Mouse (Mus musculus): ENCODE results near the gene Sobp. TPM values are rescaled to one million over a fixed set of nuclear protein-coding genes. Genes with fewer than 3 reads are reported as not detected.

The Sobp gene
- polyA plus RNA-seq, 2 experiments, result 0.01 TPM; not detected in 1

DNA sequence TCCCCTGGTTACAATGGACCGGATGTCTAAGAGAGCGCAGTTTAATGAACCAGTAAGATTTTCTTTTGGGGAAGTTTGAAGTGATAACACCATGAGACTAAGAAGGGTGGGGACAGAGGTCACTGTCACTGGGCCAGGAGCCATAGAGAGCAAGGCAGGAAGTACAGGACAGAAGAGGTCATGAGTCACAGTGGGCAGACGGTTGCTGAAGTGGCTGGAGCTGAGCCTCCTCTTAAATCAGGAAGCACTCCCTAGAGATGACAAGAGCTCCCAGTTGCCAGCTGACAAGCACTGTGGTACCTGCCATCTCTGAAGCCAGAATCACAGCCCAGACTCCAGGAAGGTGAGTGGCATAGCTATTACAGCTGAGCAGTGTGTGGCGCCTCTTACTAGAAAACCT is 139.5 kb downstream of the Sobp start:
- peak in 1 of 3 experiments; percentile 9 for DNase-seq (ENCODE audit: low read depth in 3 of 3, low spot score in 3 of 3)
- Histone ChIP-seq H3K4me1 (replicated peaks; ENCODE audit: control insufficient read depth in 2 of 2, insufficient read depth in 2 of 2, low read length in 1 of 2) (peaks cover 0 to 2% of the 10 kb centered on the region in 2 experiments; a peak in 1 of 4 replicates), H3K9ac (replicated peaks) (no peak overlapping the region), H3K36me3 (replicated peaks; ENCODE audit: control insufficient read depth, insufficient read depth, low read depth) (no peaks in the 10 kb centered on the region), H3K4me2 (ENCODE audit: low read depth) (no peak overlapping the region), H3K27ac (no peak overlapping the region), H3K4me3 (ENCODE audit: insufficient read depth in 1 of 2, low read depth in 2 of 2, low read length in 2 of 2) (no peak overlapping the region), H3K27me3 (ENCODE audit: control insufficient read depth, insufficient read depth, low read length) (no peaks in the 10 kb centered on the region), H3K9me3 (ENCODE audit: control insufficient read depth, low read length) (no peaks in the 10 kb centered on the region)
- TF ChIP-seq EP300 (IDR thresholded peaks at IDR 0.05; ENCODE audit: low read depth) (no peak), CTCF (IDR thresholded peaks at IDR 0.05; ENCODE audit: low read depth) (no peak)
- ATAC-seq (ENCODE audit: insufficient read depth), result no peak
- whole genome bisulfite sequencing (ENCODE audit: insufficient replicate concordance), result 50% methylated on average over 4 of the region's 4 CpGs

DNA sequence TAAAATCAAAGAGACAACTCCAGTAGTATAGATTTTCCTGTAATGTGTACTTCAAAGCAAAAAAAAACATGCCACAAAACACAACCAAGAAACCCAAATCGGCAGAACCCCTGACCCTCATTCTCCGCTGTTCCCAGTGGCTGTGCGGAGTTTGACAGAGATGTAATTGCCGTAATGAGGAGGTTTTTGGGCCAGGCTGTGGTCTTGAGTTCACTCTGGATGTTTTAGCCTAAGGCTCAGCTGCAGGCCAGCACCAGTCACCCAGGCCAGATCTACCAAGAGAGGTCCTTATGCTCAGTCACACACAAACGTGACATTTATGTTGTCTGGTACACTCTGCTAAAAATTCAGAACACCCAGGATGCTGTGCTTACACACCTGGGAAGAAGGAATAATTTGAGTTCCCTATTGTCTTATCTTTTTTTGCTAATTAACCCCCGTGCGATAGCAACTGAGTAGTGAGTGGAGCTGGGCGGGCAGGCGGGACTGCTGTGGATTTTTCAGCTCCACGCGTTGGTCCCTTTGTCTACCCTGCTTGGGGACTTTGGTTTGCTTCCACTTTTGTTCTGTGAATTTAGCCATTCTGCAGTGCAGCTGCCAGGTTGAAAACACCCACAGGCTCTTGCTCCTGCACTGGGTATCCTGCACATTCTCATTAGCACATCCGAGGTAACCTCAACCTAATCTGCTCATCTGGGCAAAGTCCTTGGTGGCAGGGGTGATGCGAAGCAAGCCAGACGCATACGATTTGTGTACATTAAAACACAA is 140.7 kb downstream of the Sobp start:
- DNase-seq (ENCODE audit: low read depth in 3 of 3, low spot score in 3 of 3), result no peak
- TF ChIP-seq CTCF (IDR thresholded peaks at IDR 0.05; ENCODE audit: low read depth) (no peak), EP300 (IDR thresholded peaks at IDR 0.05; ENCODE audit: low read depth) (no peak)
- H3K9me3 ChIP-seq (ENCODE audit: control insufficient read depth, low read length), result no peaks in the 10 kb centered on the region
- no peak overlapping the region for H3K9ac ChIP-seq (replicated peaks)
- no peak overlapping the region for H3K4me2 ChIP-seq (ENCODE audit: low read depth)
- no peaks in the 10 kb centered on the region for H3K36me3 ChIP-seq (replicated peaks; ENCODE audit: control insufficient read depth, insufficient read depth, low read depth)
- no peak for ATAC-seq (ENCODE audit: insufficient read depth)
- peaks cover 0 to 2% of the 10 kb centered on the region in 2 experiments; a peak in 1 of 4 replicates for H3K4me1 ChIP-seq (replicated peaks; ENCODE audit: control insufficient read depth in 2 of 2, insufficient read depth in 2 of 2, low read length in 1 of 2)
- no peak overlapping the region for H3K27ac ChIP-seq
- no peaks in the 10 kb centered on the region for H3K27me3 ChIP-seq (ENCODE audit: control insufficient read depth, insufficient read depth, low read length)
- 67% methylated on average over 15 of the region's 15 CpGs for WGBS (ENCODE audit: insufficient replicate concordance)
- no peak overlapping the region for H3K4me3 ChIP-seq (ENCODE audit: insufficient read depth in 1 of 2, low read depth in 2 of 2, low read length in 2 of 2)

DNA sequence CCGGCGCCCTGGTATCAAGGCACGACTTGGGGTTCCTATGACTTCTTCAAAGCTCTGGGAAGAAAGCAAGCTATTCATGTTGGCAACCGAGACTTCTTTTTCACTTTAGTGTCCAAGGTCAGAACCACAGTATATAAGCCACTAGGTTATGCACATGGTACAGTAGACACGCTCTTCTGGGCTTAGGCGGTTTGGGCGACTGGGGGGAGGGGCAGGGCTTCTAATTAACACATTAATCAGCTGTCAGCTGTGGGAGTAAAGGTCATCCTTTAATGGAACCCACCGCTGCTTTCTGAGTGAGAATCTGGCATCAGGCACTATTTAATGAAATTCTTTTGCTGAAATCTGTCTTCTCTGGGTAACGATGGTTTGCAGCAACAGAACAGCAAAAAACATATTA is 147.3 kb downstream of the Sobp start:
- 60% methylated on average over 9 of the region's 9 CpGs for WGBS (ENCODE audit: insufficient replicate concordance)
- no peak for ATAC-seq (ENCODE audit: insufficient read depth)

DNA sequence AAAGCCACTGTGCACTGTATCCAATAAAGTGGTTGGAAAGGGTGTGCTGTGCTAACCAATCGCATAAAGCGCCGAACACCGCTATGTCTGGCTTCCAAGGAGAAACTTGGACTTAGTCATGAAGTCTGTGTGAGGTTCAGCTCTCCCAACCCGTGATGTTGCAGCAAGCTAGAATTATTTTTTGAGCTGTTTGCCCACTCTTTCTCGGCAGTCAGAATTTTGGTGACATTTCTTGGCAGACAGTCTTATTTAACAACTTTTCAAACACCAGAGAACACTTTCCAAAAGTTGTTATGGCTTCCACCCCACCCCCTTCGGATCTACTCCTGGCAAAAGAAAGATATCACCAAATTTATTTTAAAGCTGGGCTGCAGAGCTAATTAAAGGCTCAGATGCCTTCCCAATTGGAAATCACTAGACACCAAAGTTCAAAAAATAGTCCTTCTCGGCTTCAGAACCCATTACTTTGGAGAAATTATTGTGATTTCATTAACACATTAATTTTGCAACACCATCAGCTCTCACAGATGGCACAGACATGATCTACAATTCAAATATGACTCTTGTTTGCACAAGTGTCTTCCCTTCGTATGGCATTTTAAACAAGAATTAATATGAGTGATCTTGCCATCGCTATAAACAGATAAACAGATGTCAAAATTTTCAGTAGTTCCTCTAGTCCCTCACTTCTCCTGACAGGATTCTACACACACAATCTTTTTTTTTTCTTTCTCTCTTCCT is 150.7 kb downstream of the Sobp start:
- Histone ChIP-seq H3K4me1 (replicated peaks; ENCODE audit: control insufficient read depth in 2 of 2, insufficient read depth in 2 of 2, low read length in 1 of 2) (no peaks in the 10 kb centered on the region), H3K27ac (no peak overlapping the region), H3K4me2 (ENCODE audit: low read depth) (no peak overlapping the region), H3K27me3 (ENCODE audit: control insufficient read depth, insufficient read depth, low read length) (peaks cover 44% of the 10 kb centered on the region), H3K9ac (replicated peaks) (no peak overlapping the region), H3K9me3 (ENCODE audit: control insufficient read depth, low read length) (no peaks in the 10 kb centered on the region), H3K4me3 (ENCODE audit: insufficient read depth in 1 of 2, low read depth in 2 of 2, low read length in 2 of 2) (no peak overlapping the region), H3K36me3 (replicated peaks; ENCODE audit: control insufficient read depth, insufficient read depth, low read depth) (no peaks in the 10 kb centered on the region)
- ATAC-seq (ENCODE audit: insufficient read depth) (no peak), DNase-seq (ENCODE audit: low read depth in 3 of 3, low spot score in 3 of 3) (no peak)
- 58% methylated on average over 10 of the region's 10 CpGs for WGBS (ENCODE audit: insufficient replicate concordance)
- TF ChIP-seq CTCF (IDR thresholded peaks at IDR 0.05; ENCODE audit: low read depth) (no peak), EP300 (IDR thresholded peaks at IDR 0.05; ENCODE audit: low read depth) (no peak)

More for the DNA sequence above, 147.3 kb downstream of the Sobp start:
- H3K27ac ChIP-seq, result no peak overlapping the region
- no peak overlapping the region for H3K4me2 ChIP-seq (ENCODE audit: low read depth)
- DNase-seq (ENCODE audit: low read depth in 3 of 3, low spot score in 3 of 3), result no peak
- no peaks in the 10 kb centered on the region for H3K4me1 ChIP-seq (replicated peaks; ENCODE audit: control insufficient read depth in 2 of 2, insufficient read depth in 2 of 2, low read length in 1 of 2)
- H3K9me3 ChIP-seq (ENCODE audit: control insufficient read depth, low read length), result no peaks in the 10 kb centered on the region
- H3K27me3 ChIP-seq (ENCODE audit: control insufficient read depth, insufficient read depth, low read length), result peaks cover 18% of the 10 kb centered on the region
- H3K36me3 ChIP-seq (replicated peaks; ENCODE audit: control insufficient read depth, insufficient read depth, low read depth), result no peaks in the 10 kb centered on the region
- H3K4me3 ChIP-seq (ENCODE audit: insufficient read depth in 1 of 2, low read depth in 2 of 2, low read length in 2 of 2), result no peak overlapping the region
- TF ChIP-seq CTCF (IDR thresholded peaks at IDR 0.05; ENCODE audit: low read depth) (no peak), EP300 (IDR thresholded peaks at IDR 0.05; ENCODE audit: low read depth) (no peak)
- H3K9ac ChIP-seq (replicated peaks), result no peak overlapping the region

DNA sequence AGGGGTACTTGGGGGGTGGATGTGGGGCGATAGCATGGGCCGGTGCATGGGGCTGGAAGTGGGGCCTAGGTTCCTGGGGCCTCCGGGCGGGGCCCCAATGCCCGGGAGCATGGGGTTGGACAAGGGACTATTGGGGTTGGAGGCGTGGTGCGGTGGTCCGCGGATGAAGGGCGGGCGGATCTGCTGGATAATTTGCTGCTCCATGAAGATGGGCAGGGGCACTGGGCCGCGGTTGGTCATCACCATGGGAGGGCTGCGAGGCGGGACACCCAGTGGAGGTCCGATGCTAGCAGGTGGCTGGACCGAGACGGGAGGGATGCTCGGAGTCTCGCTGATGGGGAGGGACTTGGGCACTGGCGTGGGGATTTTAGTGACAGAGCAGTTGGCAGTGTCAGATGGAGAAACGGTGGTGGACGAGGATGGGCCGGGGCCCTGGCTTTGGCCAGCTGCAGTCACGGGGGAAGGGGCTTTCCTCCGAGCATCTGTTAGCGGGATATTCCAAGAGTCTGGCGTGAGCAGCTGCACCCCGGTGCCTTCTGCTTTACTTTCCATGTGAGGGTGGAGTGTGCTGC is 152.1 kb downstream of the Sobp start:
- H3K36me3 ChIP-seq (replicated peaks; ENCODE audit: control insufficient read depth, insufficient read depth, low read depth), result no peaks in the 10 kb centered on the region
- TF ChIP-seq CTCF (IDR thresholded peaks at IDR 0.05; ENCODE audit: low read depth) (no peak), EP300 (IDR thresholded peaks at IDR 0.05; ENCODE audit: low read depth) (no peak)
- H3K9me3 ChIP-seq (ENCODE audit: control insufficient read depth, low read length), result no peaks in the 10 kb centered on the region
- no peak overlapping the region for H3K4me2 ChIP-seq (ENCODE audit: low read depth)
- no peak overlapping the region for H3K9ac ChIP-seq (replicated peaks)
- no peaks in the 10 kb centered on the region for H3K4me1 ChIP-seq (replicated peaks; ENCODE audit: control insufficient read depth in 2 of 2, insufficient read depth in 2 of 2, low read length in 1 of 2)
- H3K4me3 ChIP-seq (ENCODE audit: insufficient read depth in 1 of 2, low read depth in 2 of 2, low read length in 2 of 2), result no peak overlapping the region
- DNase-seq (ENCODE audit: low read depth in 3 of 3, low spot score in 3 of 3) (no peak), ATAC-seq (ENCODE audit: insufficient read depth) (no peak)
- no peak overlapping the region for H3K27ac ChIP-seq
- H3K27me3 ChIP-seq (ENCODE audit: control insufficient read depth, insufficient read depth, low read length), result peaks cover 46% of the 10 kb centered on the region
- WGBS (ENCODE audit: insufficient replicate concordance), result 11% methylated on average over 29 of the region's 29 CpGs

All from liver, embryonic 14.5 days (tissue).